Mouse (Mus musculus) forebrain, embryonic 14.5 days (tissue): ENCODE measurements around the gene Pgls. TPM values are rescaled to one million over a fixed set of nuclear protein-coding genes. Genes with fewer than 3 reads are reported as not detected.
A peak's percentile ranks its signal among the peaks of the same experiment; 100 is the strongest.

Experiments used
- ATAC-seq: fragments of 200-750 bp; cut with Nextera tagmentation; 2 replicates; pipeline ENCODE4 v1.8.0; 2017; ENCODE audit warnings: mild to moderate bottlenecking, moderate library complexity
- DNase-seq: peaks from one replicate; pipeline ENCODE4 v3.0.0-alpha.2; 2015; ENCODE audit warnings: low spot score
- H3K27ac ChIP-seq: fragments of 300-500 bp; sonication (generic); 2 replicates; pipeline ENCODE4 v1.5.1; 2014; ENCODE audit warnings: low read depth, mild to moderate bottlenecking, control low read depth, low read length, moderate library complexity
- H3K27me3 ChIP-seq: fragments of 300-500 bp; sonication (generic); replicated peaks from 2 replicates; pipeline ENCODE4 v1.6.1; 2014; ENCODE audit warnings: low read length, control low read depth, mixed read lengths; ENCODE audit not compliant: control insufficient read depth, insufficient read depth
- H3K36me3 ChIP-seq: fragments of 300-500 bp; sonication (generic); 2 replicates; pipeline ENCODE4 v1.6.1; 2014; ENCODE audit warnings: low read length, control low read depth; ENCODE audit not compliant: control insufficient read depth, insufficient read depth
- H3K4me1 ChIP-seq: fragments of 300-500 bp; sonication (generic); 2 replicates; pipeline ENCODE4 v1.6.1; 2014; ENCODE audit warnings: antibody characterized with exemption, low read length, control low read depth; ENCODE audit not compliant: control insufficient read depth, insufficient read depth
- H3K4me2 ChIP-seq: fragments of 300-500 bp; sonication (generic); 2 replicates; pipeline ENCODE4 v1.6.1; 2014; ENCODE audit warnings: mild to moderate bottlenecking, control low read depth, low read length
- H3K4me3 ChIP-seq: fragments of 300-500 bp; sonication (generic); 2 replicates; pipeline ENCODE4 v1.5.1; 2014; ENCODE audit warnings: low read depth, low read length, control low read depth
- H3K9ac ChIP-seq: fragments of 300-500 bp; sonication (generic); 2 replicates; pipeline ENCODE4 v1.6.1; 2014; ENCODE audit warnings: mild to moderate bottlenecking, low read length, control low read depth, moderate library complexity
- H3K9me3 ChIP-seq: fragments of 300-500 bp; sonication (generic); replicated peaks from 2 replicates; pipeline ENCODE4 v1.6.1; 2016; ENCODE audit warnings: low read length, control low read depth, mixed read lengths; ENCODE audit not compliant: control insufficient read depth
- WGBS: fragments of 180-500 bp; shearing (Covaris S2); extraction: QIAGEN DNeasy Blood & Tissue Kit; methylation state at CpG from one replicate; pipeline ENCODE4 v1.1.7; 2014; 5-methylcytosine and 5-hydroxymethylcytosine counted together
- microRNA-seq: library from miRNA; unstranded; fragments of <30 nt; microRNA quantifications from one replicate; pipeline ENCODE4, GENCODE M21; 2016
- polyA plus RNA-seq: library from polyadenylated mRNA; unstranded; fragments of >200 nt; fragmentation: Nextera tagmentation; extraction: Ambion mirVana; gene quantifications from 2 replicates; pipeline ENCODE4 v1.2.1, GENCODE M21; 2014

Gene Pgls
- polyA plus RNA-seq, 1 experiment from 2014 or later, result 279 TPM

- Histone ChIP-seq H3K27me3 (peaks cover 10% of the 10 kb centered on the region), H3K36me3 (peaks cover 3% of the 10 kb centered on the region; the same call in 1 of the 2 replicates), H3K4me1 (peaks cover 13% of the 10 kb centered on the region), H3K9ac (no peak overlapping the region), H3K4me3 (no peak overlapping the region), H3K4me2 (no peak overlapping the region), H3K9me3 (no peaks in the 10 kb centered on the region; the same call in 1 of the 2 replicates), H3K27ac (no peak overlapping the region)
- WGBS, result 9% methylated on average over 19 of the region's 22 CpGs
- ATAC-seq, result no peak
- no peak for DNase-seq
Measured at GRCm38 (mm10) chr8:71633164-71633563, 41.2 kb downstream of the Pgls start.

GRCm38 (mm10) chr8:71633981-71634667, 42.1 kb downstream of the Pgls start:
- ATAC-seq, result peak; percentile 61
- Histone ChIP-seq H3K9ac (0 out of 2 replicates have a peak overlapping the region, but pooled peaks have one; percentile 10), H3K27me3 (peaks cover 10% of the 10 kb centered on the region)

GRCm38 (mm10) chr8:71637149-71638095, 45.4 kb downstream of the Pgls start:
- ATAC-seq, result no peak
- Histone ChIP-seq H3K9me3 (no peaks in the 10 kb centered on the region; the same call in 1 of the 2 replicates), H3K27me3 (peaks cover 4% of the 10 kb centered on the region; the same call in 1 of the 2 replicates), H3K27ac (no peak overlapping the region), H3K36me3 (peaks cover 27% of the 10 kb centered on the region), H3K9ac (no peak overlapping the region), H3K4me3 (no peak overlapping the region), H3K4me2 (no peak overlapping the region), H3K4me1 (no peaks in the 10 kb centered on the region)
- no peak for DNase-seq
- WGBS, result 68% methylated on average over 8 of the region's 8 CpGs

More at GRCm38 (mm10) chr8:71633981-71634667, 42.1 kb downstream of the Pgls start:
- 3% methylated on average over 26 of the region's 26 CpGs for WGBS
- Histone ChIP-seq H3K4me3 (no peak overlapping the region), H3K27ac (no peak overlapping the region), H3K4me1 (peaks cover 8% of the 10 kb centered on the region), H3K4me2 (peak overlapping the region; percentile 30), H3K36me3 (peaks cover 9% of the 10 kb centered on the region), H3K9me3 (no peaks in the 10 kb centered on the region; the same call in 1 of the 2 replicates)
- DNase-seq, result peak; percentile 76

- Histone ChIP-seq H3K27ac (no peak overlapping the region), H3K9ac (no peak overlapping the region), H3K27me3 (peaks cover 4% of the 10 kb centered on the region; the same call in 1 of the 2 replicates), H3K9me3 (no peaks in the 10 kb centered on the region), H3K4me3 (no peak overlapping the region), H3K36me3 (peaks cover 27% of the 10 kb centered on the region), H3K4me2 (no peak overlapping the region), H3K4me1 (no peaks in the 10 kb centered on the region)
- WGBS, result 70% methylated on average over 6 of the region's 6 CpGs
- ATAC-seq (no peak), DNase-seq (no peak)
Measured at GRCm38 (mm10) chr8:71638321-71638720, 46.3 kb downstream of the Pgls start.

GRCm38 (mm10) chr8:71639318-71639717, 47.3 kb downstream of the Pgls start:
- Histone ChIP-seq H3K27me3 (peaks cover 4% of the 10 kb centered on the region; the same call in 1 of the 2 replicates), H3K36me3 (peaks cover 29% of the 10 kb centered on the region), H3K4me1 (no peaks in the 10 kb centered on the region), H3K9me3 (no peaks in the 10 kb centered on the region), H3K4me2 (no peak overlapping the region), H3K27ac (no peak overlapping the region), H3K4me3 (no peak overlapping the region), H3K9ac (no peak overlapping the region)
- no peak for ATAC-seq
- no peak for DNase-seq
- 92% methylated on average over 4 of the region's 4 CpGs for WGBS

GRCm38 (mm10) chr8:71645510-71645909, 53.5 kb downstream of the Pgls start:
- Histone ChIP-seq H3K27me3 (no peaks in the 10 kb centered on the region), H3K27ac (no peak overlapping the region), H3K9me3 (no peaks in the 10 kb centered on the region), H3K36me3 (peaks cover 50% of the 10 kb centered on the region), H3K4me1 (no peaks in the 10 kb centered on the region), H3K9ac (no peak overlapping the region), H3K4me2 (no peak overlapping the region), H3K4me3 (no peak overlapping the region)
- ATAC-seq (no peak), DNase-seq (no peak)
- 79% methylated on average over 9 of the region's 9 CpGs for WGBS

Small RNA genes within 50 kb of the gene (microRNA-seq; reads per million reads assigned to microRNA genes)
- gene Mir6769b, result 0.93 reads per million

Other genes starting within 250 kb of the Pgls start
- gene Use1, start 225.3 kb upstream of the Pgls start, polyA plus RNA-seq, result 116 and 121 TPM in 2 replicates
- 3.0 and 3.8 TPM in 2 replicates for gene Ocel1, start 220.9 kb upstream of the Pgls start, polyA plus RNA-seq
- 16.6 and 17.3 TPM in 2 replicates for gene Nr2f6, start 210.2 kb upstream of the Pgls start, polyA plus RNA-seq
- 2.8 and 4.4 TPM in 2 replicates for gene Ushbp1, start 196.4 kb upstream of the Pgls start, polyA plus RNA-seq
- 91.7 and 97.0 TPM in 2 replicates for gene Babam1, start 195.3 kb upstream of the Pgls start, polyA plus RNA-seq
- gene Ankle1, start 186.2 kb upstream of the Pgls start, polyA plus RNA-seq, result 4.3 and 7.2 TPM in 2 replicates
- 75.7 and 93.7 TPM in 2 replicates for gene Abhd8, start 128.5 kb upstream of the Pgls start, polyA plus RNA-seq
- gene Mrpl34, start 127.2 kb upstream of the Pgls start, polyA plus RNA-seq, result 185 and 214 TPM in 2 replicates
- 207 and 225 TPM in 2 replicates for gene Dda1, start 123.0 kb upstream of the Pgls start, polyA plus RNA-seq
- gene Ano8, start 106.2 kb upstream of the Pgls start, polyA plus RNA-seq, result 5.4 and 6.3 TPM in 2 replicates
- 2.2 and 3.8 TPM in 2 replicates for gene Gtpbp3, start 104.1 kb upstream of the Pgls start, polyA plus RNA-seq
- 5.8 and 6.8 TPM in 2 replicates for gene Plvap, start 80.4 kb upstream of the Pgls start, polyA plus RNA-seq
- 0.11 and 0.13 TPM in 2 replicates for gene Ccdc194, start 66.5 kb upstream of the Pgls start, polyA plus RNA-seq
- gene Bst2, start 54.7 kb upstream of the Pgls start, polyA plus RNA-seq, result 2.2 and 2.8 TPM in 2 replicates
- 65.7 and 71.6 TPM in 2 replicates for gene Mvb12a, start 49.3 kb upstream of the Pgls start, polyA plus RNA-seq
- gene Tmem221, start 33.3 kb upstream of the Pgls start, polyA plus RNA-seq, result not detected in 2 replicates
- not detected in 2 replicates for gene Nxnl1, start 25.6 kb upstream of the Pgls start, polyA plus RNA-seq
- 25.8 and 31.5 TPM in 2 replicates for gene Slc27a1, start 23.3 kb upstream of the Pgls start, polyA plus RNA-seq
- 4.1 and 4.5 TPM in 2 replicates for gene Fam129c, start 5.5 kb downstream of the Pgls start, polyA plus RNA-seq
- gene Colgalt1, start 18.8 kb downstream of the Pgls start, polyA plus RNA-seq, result 45.3 and 47.2 TPM in 2 replicates
- 13.9 and 16.7 TPM in 2 replicates for gene Unc13a, start 79.6 kb downstream of the Pgls start, polyA plus RNA-seq
- 1.4 and 2.1 TPM in 2 replicates for gene Jak3, start 84.1 kb downstream of the Pgls start, polyA plus RNA-seq
- gene Insl3, start 97.0 kb downstream of the Pgls start, polyA plus RNA-seq, result 0.63 TPM in 1 of 2 replicates, not detected in the other
- gene B3gnt3, start 109.6 kb downstream of the Pgls start, polyA plus RNA-seq, result 0.10 and 0.22 TPM in 2 replicates
- 38.6 and 47.4 TPM in 2 replicates for gene Fcho1, start 133.5 kb downstream of the Pgls start, polyA plus RNA-seq